Mouse (Mus musculus) hindbrain, embryonic 11.5 days (tissue): ENCODE results near the gene Pspn. TPM values are rescaled to one million over a fixed set of nuclear protein-coding genes. Genes with fewer than 3 reads are reported as not detected.

Experiments used
- ATAC-seq: fragments of 200-750 bp; cut with Nextera tagmentation; 2 replicates; pipeline ENCODE4 v1.8.0; 2017; ENCODE audit warnings: mild to moderate bottlenecking, moderate TSS enrichment, moderate library complexity; ENCODE audit not compliant: low FRiP score
- DNase-seq: peaks from one replicate; pipeline ENCODE4 v3.0.0-alpha.2; 2015; ENCODE audit warnings: low spot score
- H3K27ac ChIP-seq: fragments of 300-500 bp; sonication (generic); 2 replicates; pipeline ENCODE4 v1.5.1; 2014; ENCODE audit warnings: mild to moderate bottlenecking, low read depth, low read length
- H3K27me3 ChIP-seq: fragments of 300-500 bp; sonication (generic); 2 replicates; pipeline ENCODE4 v1.6.1; 2014; ENCODE audit warnings: mild to moderate bottlenecking, low read length, moderate library complexity, mixed read lengths; ENCODE audit not compliant: control insufficient read depth, insufficient read depth
- H3K36me3 ChIP-seq: fragments of 300-500 bp; sonication (generic); 2 replicates; pipeline ENCODE4 v1.6.1; 2014; ENCODE audit warnings: mild to moderate bottlenecking, low read length, moderate library complexity, mixed read lengths; ENCODE audit not compliant: control insufficient read depth, insufficient read depth
- H3K4me1 ChIP-seq: fragments of 300-500 bp; sonication (generic); replicated peaks from 2 replicates; pipeline ENCODE4 v1.6.1; 2014; ENCODE audit warnings: low read length, mixed read lengths; ENCODE audit not compliant: control insufficient read depth, insufficient read depth
- H3K4me2 ChIP-seq: fragments of 300-500 bp; sonication (generic); replicated peaks from 2 replicates; pipeline ENCODE4 v1.6.1; 2014; ENCODE audit warnings: mild to moderate bottlenecking, low read depth, low read length
- H3K4me3 ChIP-seq: fragments of 300-500 bp; sonication (generic); 2 replicates; pipeline ENCODE4 v1.5.1; 2014; ENCODE audit warnings: low read depth, low read length
- H3K9ac ChIP-seq: fragments of 300-500 bp; sonication (generic); 2 replicates; pipeline ENCODE4 v1.6.1; 2014; ENCODE audit warnings: low read depth, low read length
- H3K9me3 ChIP-seq: fragments of 300-500 bp; sonication (generic); 2 replicates; pipeline ENCODE4 v1.6.1; 2016; ENCODE audit warnings: low read length; ENCODE audit not compliant: control insufficient read depth
- whole genome bisulfite sequencing: fragments of 180-500 bp; shearing (Covaris S2); extraction: QIAGEN DNeasy Blood & Tissue Kit; methylation state at CpG from one replicate; pipeline ENCODE4 v1.1.7; 2014; 5-methylcytosine and 5-hydroxymethylcytosine counted together
- polyA plus RNA-seq: library from polyadenylated mRNA; unstranded; fragments of >200 nt; fragmentation: Nextera tagmentation; extraction: Ambion mirVana; gene quantifications from 2 replicates; pipeline ENCODE4 v1.2.1, GENCODE M21; 2014

The Pspn gene
- polyA plus RNA-seq, 1 experiment from 2014 or later = not detected

DNA sequence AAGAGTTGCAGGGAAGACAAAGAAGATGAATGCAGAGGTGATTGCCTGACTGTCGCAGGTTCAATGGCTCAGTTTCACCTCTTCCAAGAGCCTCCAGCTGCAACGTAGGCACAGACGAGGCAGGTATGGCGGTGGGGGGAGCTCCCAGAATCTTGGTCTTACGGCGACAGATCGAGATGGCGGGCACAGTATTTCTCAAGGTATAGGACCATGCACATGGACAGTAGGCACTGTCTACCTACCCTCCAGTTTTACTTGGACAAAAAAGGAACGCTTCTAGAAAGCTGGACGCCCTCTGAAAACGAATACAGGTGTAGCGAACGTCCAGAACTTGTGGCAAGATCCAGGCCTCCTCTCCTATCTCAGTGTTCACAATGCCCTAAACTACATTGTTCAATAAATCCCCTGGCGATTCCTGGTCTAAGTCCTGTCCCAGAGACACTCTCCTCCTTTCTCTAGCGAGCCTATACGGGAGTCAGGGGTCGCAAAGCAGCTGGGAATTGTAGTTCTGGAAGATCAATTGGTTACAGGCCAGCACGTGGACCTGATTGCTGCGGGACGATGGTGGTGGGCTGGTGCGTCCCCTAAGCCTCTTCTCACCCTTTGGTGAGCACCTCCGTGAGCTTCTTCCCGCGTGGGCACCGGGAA, 10.2 kb downstream of the Pspn start:
- ATAC-seq = peak; percentile 95
- Histone ChIP-seq H3K9ac (peak overlapping the region; percentile 70), H3K4me1 (peaks cover 6% of the 10 kb centered on the region; the same call in 1 of the 2 replicates), H3K4me3 (peak overlapping the region; percentile 67), H3K27ac (peak overlapping the region; percentile 59; the same call in 1 of the 2 replicates), H3K9me3 (no peaks in the 10 kb centered on the region), H3K36me3 (peaks cover 6% of the 10 kb centered on the region; the same call in 1 of the 2 replicates), H3K4me2 (peak overlapping the region; percentile 57), H3K27me3 (no peaks in the 10 kb centered on the region; the same call in 1 of the 2 replicates)
- DNase-seq = peak; percentile 87
- WGBS = 4% methylated on average over 25 of the region's 25 CpGs

GRCm38 (mm10) chr17:56988921-56989430, 10.8 kb downstream of the Pspn start:
- H3K36me3 ChIP-seq = peaks cover 6% of the 10 kb centered on the region; the same call in 1 of the 2 replicates
- peaks cover 6% of the 10 kb centered on the region; the same call in 1 of the 2 replicates for H3K4me1 ChIP-seq
- 79% methylated on average over 7 of the region's 7 CpGs for WGBS
- no peak for ATAC-seq
- peak overlapping the region; percentile 3; the same call in 1 of the 2 replicates for H3K9ac ChIP-seq
- no peak overlapping the region for H3K27ac ChIP-seq
- no peaks in the 10 kb centered on the region; the same call in 1 of the 2 replicates for H3K27me3 ChIP-seq
- peak overlapping the region; percentile 57 for H3K4me2 ChIP-seq
- DNase-seq = no peak
- peak overlapping the region; percentile 67; the same call in 1 of the 2 replicates for H3K4me3 ChIP-seq
- H3K9me3 ChIP-seq = no peaks in the 10 kb centered on the region

- Histone ChIP-seq H3K4me3 (no peak overlapping the region), H3K4me2 (no peak overlapping the region), H3K27ac (no peak overlapping the region), H3K27me3 (no peaks in the 10 kb centered on the region; the same call in 1 of the 2 replicates), H3K36me3 (peaks cover 2% of the 10 kb centered on the region; the same call in 1 of the 2 replicates), H3K9me3 (no peaks in the 10 kb centered on the region), H3K9ac (no peak overlapping the region), H3K4me1 (peaks cover 6% of the 10 kb centered on the region; the same call in 1 of the 2 replicates)
- 90% methylated on average over 7 of the region's 7 CpGs for WGBS
- DNase-seq (no peak), ATAC-seq (no peak)
These were observed 11.4 kb downstream of the Pspn start for GRCm38 (mm10) chr17:56988441-56988840.

- Histone ChIP-seq H3K4me2 (no peak overlapping the region), H3K4me3 (no peak overlapping the region), H3K27ac (no peak overlapping the region), H3K36me3 (no peaks in the 10 kb centered on the region), H3K27me3 (no peaks in the 10 kb centered on the region; the same call in 1 of the 2 replicates), H3K9me3 (no peaks in the 10 kb centered on the region), H3K4me1 (peaks cover 5% of the 10 kb centered on the region; the same call in 1 of the 2 replicates), H3K9ac (no peak overlapping the region)
- DNase-seq (no peak), ATAC-seq (no peak)
- 90% methylated on average over 3 of the region's 3 CpGs for WGBS
These were observed 13.6 kb downstream of the Pspn start for GRCm38 (mm10) chr17:56986105-56986805.

GRCm38 (mm10) chr17:56985656-56986055, 14.2 kb downstream of the Pspn start:
- H3K4me3 ChIP-seq = no peak overlapping the region
- no peak for ATAC-seq
- no peaks in the 10 kb centered on the region for H3K27me3 ChIP-seq
- H3K9ac ChIP-seq = no peak overlapping the region
- H3K9me3 ChIP-seq = no peaks in the 10 kb centered on the region
- no peak overlapping the region for H3K4me2 ChIP-seq
- H3K36me3 ChIP-seq = no peaks in the 10 kb centered on the region
- no peaks in the 10 kb centered on the region for H3K4me1 ChIP-seq
- DNase-seq = no peak
- 75% methylated on average over 3 of the region's 3 CpGs for WGBS
- no peak overlapping the region for H3K27ac ChIP-seq

GRCm38 (mm10) chr17:56984886-56985285, 14.9 kb downstream of the Pspn start:
- H3K4me2 ChIP-seq = no peak overlapping the region
- H3K27me3 ChIP-seq = no peaks in the 10 kb centered on the region
- H3K36me3 ChIP-seq = no peaks in the 10 kb centered on the region
- ATAC-seq = no peak
- H3K4me3 ChIP-seq = no peak overlapping the region
- no peaks in the 10 kb centered on the region for H3K9me3 ChIP-seq
- H3K27ac ChIP-seq = no peak overlapping the region
- no peak overlapping the region for H3K9ac ChIP-seq
- 82% methylated on average over 9 of the region's 9 CpGs for WGBS
- no peaks in the 10 kb centered on the region for H3K4me1 ChIP-seq
- no peak for DNase-seq

DNA sequence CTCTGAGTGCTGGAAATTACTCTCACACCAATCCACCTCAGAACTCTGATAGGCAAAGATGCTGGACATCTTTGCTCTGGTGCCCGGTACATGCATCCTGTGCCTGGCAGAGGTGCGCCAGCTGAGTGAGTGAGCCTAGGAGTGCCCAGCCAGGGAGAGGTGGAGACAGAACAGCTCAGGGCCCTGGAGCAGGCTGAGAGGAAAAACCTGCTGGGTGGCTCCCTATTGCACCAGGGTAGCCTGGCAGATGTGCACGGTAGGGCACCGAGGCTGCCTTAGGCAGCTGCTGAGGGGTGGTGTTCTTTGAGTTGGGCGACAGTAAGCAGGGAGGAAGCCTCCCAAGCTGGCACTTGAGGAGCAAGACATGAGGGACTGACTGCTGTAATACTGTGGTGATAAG, 17.8 kb downstream of the Pspn start, which contains the start of gene Acer1:
Gene Acer1, minus strand, starts transcription at position 114 of the 400 bp plus-strand sequence.
- H3K36me3 ChIP-seq = no peaks in the 10 kb centered on the region
- no peak within 1 kb of the TSS for H3K9ac ChIP-seq
- H3K4me1 ChIP-seq = no peaks in the 10 kb centered on the region
- H3K27ac ChIP-seq = no peak within 1 kb of the TSS
- no peaks in the 10 kb centered on the region for H3K27me3 ChIP-seq
- 78% methylated on average over 5 of the region's 5 CpGs for whole genome bisulfite sequencing
- H3K9me3 ChIP-seq = no peaks in the 10 kb centered on the region
- H3K4me2 ChIP-seq = no peak within 1 kb of the TSS
- no peak for ATAC-seq
- H3K4me3 ChIP-seq = no peak within 1 kb of the TSS
- DNase-seq = no peak

- Histone ChIP-seq H3K27ac (no peak overlapping the region), H3K9me3 (no peaks in the 10 kb centered on the region), H3K9ac (no peak overlapping the region), H3K4me3 (no peak overlapping the region), H3K27me3 (no peaks in the 10 kb centered on the region), H3K36me3 (no peaks in the 10 kb centered on the region), H3K4me2 (no peak overlapping the region), H3K4me1 (no peaks in the 10 kb centered on the region)
- WGBS = 84% methylated on average over 7 of the region's 7 CpGs
- DNase-seq (no peak), ATAC-seq (no peak)
These were observed 18.8 kb downstream of the Pspn start for GRCm38 (mm10) chr17:56981049-56981448.
